Mouse (Mus musculus): Measurements from ENCODE around the gene Snrpf. TPM values are rescaled to one million over a fixed set of nuclear protein-coding genes. Genes with fewer than 3 reads are reported as not detected.

The Snrpf gene
- polyA plus RNA-seq, 2 experiments: 129 to 181 TPM

GRCm38 (mm10) chr10:93538287-93538686, 51.2 kb downstream of the Snrpf start:
- H3K36me3 ChIP-seq (ENCODE audit: control insufficient read depth, insufficient read depth, low read length): no peaks in the 10 kb centered on the region

More at GRCm38 (mm10) chr10:93538287-93538686, 51.2 kb downstream of the Snrpf start:
- H3K4me2 ChIP-seq (replicated peaks; ENCODE audit: low read depth, low read length, severe bottlenecking): no peak overlapping the region
- no peak overlapping the region for H3K4me3 ChIP-seq (replicated peaks; ENCODE audit: low read length)
- 88% methylated on average over 2 of the region's 2 CpGs for WGBS
- peaks cover 9% of the 10 kb centered on the region for H3K4me1 ChIP-seq (ENCODE audit: control insufficient read depth, insufficient read depth, low read length)
- no peaks in the 10 kb centered on the region for H3K9me3 ChIP-seq (ENCODE audit: control insufficient read depth, low read length)
- H3K27ac ChIP-seq (replicated peaks; ENCODE audit: low read depth, low read length): no peak overlapping the region
- H3K27me3 ChIP-seq (ENCODE audit: control insufficient read depth, insufficient read depth, low read length): no peaks in the 10 kb centered on the region
- no peak for TF ChIP-seq POLR2A (IDR thresholded peaks at IDR 0.05; ENCODE audit: borderline replicate concordance, extremely low read depth, insufficient read depth, insufficient read length)
- DNase-seq (ENCODE audit: low spot score) (no peak), ATAC-seq (ENCODE audit: low FRiP score, low read depth) (no peak)
- H3K9ac ChIP-seq (ENCODE audit: low read depth, low read length, severe bottlenecking): no peak overlapping the region

Other genes with a start within 250 kb of the Snrpf start
- gene Lta4h, start 136.3 kb downstream of the Snrpf start, polyA plus RNA-seq (2012; rRNA removed): 136 and 156 TPM in 2 replicates
- 193 and 198 TPM in 2 replicates for gene Lta4h, start 136.3 kb downstream of the Snrpf start, polyA plus RNA-seq (2014; fragmentation: Nextera tagmentation; extraction: Ambion mirVana)
- gene Hal, start 100.9 kb downstream of the Snrpf start, polyA plus RNA-seq (2012; rRNA removed): 0.03 and 0.09 TPM in 2 replicates
- gene Hal, start 100.9 kb downstream of the Snrpf start, polyA plus RNA-seq (2014; fragmentation: Nextera tagmentation; extraction: Ambion mirVana): 0.15 and 0.17 TPM in 2 replicates
- gene Amdhd1, start 49.7 kb downstream of the Snrpf start, polyA plus RNA-seq (2012; rRNA removed): 0.16 and 0.20 TPM in 2 replicates
- gene Amdhd1, start 49.7 kb downstream of the Snrpf start, polyA plus RNA-seq (2014; fragmentation: Nextera tagmentation; extraction: Ambion mirVana): 0.17 and 0.32 TPM in 2 replicates
- 0.01 and 0.03 TPM in 2 replicates for gene Ccdc38, start 49.1 kb downstream of the Snrpf start, polyA plus RNA-seq (2012; rRNA removed)
- gene Ccdc38, start 49.1 kb downstream of the Snrpf start, polyA plus RNA-seq (2014; fragmentation: Nextera tagmentation; extraction: Ambion mirVana): 0.35 and 0.39 TPM in 2 replicates
- 3.6 and 4.0 TPM in 2 replicates for gene Ntn4, start 51.0 kb upstream of the Snrpf start, polyA plus RNA-seq (2012; rRNA removed)
- gene Ntn4, start 51.0 kb upstream of the Snrpf start, polyA plus RNA-seq (2014; fragmentation: Nextera tagmentation; extraction: Ambion mirVana): 1.3 and 1.4 TPM in 2 replicates
- 0.70 and 0.88 TPM in 2 replicates for gene Usp44, start 241.8 kb upstream of the Snrpf start, polyA plus RNA-seq (2012; rRNA removed)
- 0.70 and 1.1 TPM in 2 replicates for gene Usp44, start 241.8 kb upstream of the Snrpf start, polyA plus RNA-seq (2014; fragmentation: Nextera tagmentation; extraction: Ambion mirVana)

All from limb, embryonic 14.5 days (tissue).